Mouse (Mus musculus) limb, embryonic 13.5 days (tissue): ENCODE results near the gene Gabpb2. TPM values are rescaled to one million over a fixed set of nuclear protein-coding genes. Genes with fewer than 3 reads are reported as not detected.

ENCODE experiments used
- ATAC-seq: fragments of 200-750 bp; cut with Nextera tagmentation; 2 replicates; pipeline ENCODE4 v1.8.0; 2017; ENCODE audit warnings: low read depth, moderate number of reproducible peaks, moderate TSS enrichment; ENCODE audit not compliant: low FRiP score
- H3K27ac ChIP-seq: fragments of 300-500 bp; sonication (generic); 2 replicates; pipeline ENCODE4 v1.5.1; 2015; ENCODE audit warnings: inconsistent platforms, mild to moderate bottlenecking, moderate library complexity
- H3K27me3 ChIP-seq: fragments of 300-500 bp; sonication (generic); 2 replicates; pipeline ENCODE4 v1.6.1; 2015; ENCODE audit warnings: mild to moderate bottlenecking, inconsistent platforms
- H3K36me3 ChIP-seq: fragments of 300-500 bp; sonication (generic); 2 replicates; pipeline ENCODE4 v1.6.1; 2015; ENCODE audit warnings: inconsistent platforms, mild to moderate bottlenecking, moderate library complexity
- H3K4me1 ChIP-seq: fragments of 300-500 bp; sonication (generic); 2 replicates; pipeline ENCODE4 v1.6.1; 2015; ENCODE audit warnings: inconsistent platforms
- H3K4me2 ChIP-seq: fragments of 300-500 bp; sonication (generic); replicated peaks from 2 replicates; pipeline ENCODE4 v1.6.1; 2015; ENCODE audit warnings: inconsistent platforms, mild to moderate bottlenecking, moderate library complexity
- H3K4me3 ChIP-seq: fragments of 300-500 bp; sonication (generic); 2 replicates; pipeline ENCODE4 v1.5.1; 2015; ENCODE audit warnings: moderate library complexity, mild to moderate bottlenecking, inconsistent platforms
- H3K9ac ChIP-seq: fragments of 300-500 bp; sonication (generic); 2 replicates; pipeline ENCODE4 v1.6.1; 2015; ENCODE audit warnings: mild to moderate bottlenecking, inconsistent platforms
- H3K9me3 ChIP-seq: fragments of 300-500 bp; sonication (generic); 2 replicates; pipeline ENCODE4 v1.6.1; 2016; ENCODE audit warnings: inconsistent platforms
- WGBS: fragments of 180-500 bp; shearing (Covaris S2); methylation state at CpG from one replicate; pipeline ENCODE4 v1.1.7; 2015; 5-methylcytosine and 5-hydroxymethylcytosine counted together
- polyA plus RNA-seq: library from polyadenylated mRNA; unstranded; fragments of >200 nt; fragmentation: Nextera tagmentation; extraction: Ambion mirVana; gene quantifications from 2 replicates; pipeline ENCODE4 v1.2.1, GENCODE M21; 2015

Gabpb2 gene
- polyA plus RNA-seq, 1 experiment from 2014 or later: 12.5 TPM

DNA sequence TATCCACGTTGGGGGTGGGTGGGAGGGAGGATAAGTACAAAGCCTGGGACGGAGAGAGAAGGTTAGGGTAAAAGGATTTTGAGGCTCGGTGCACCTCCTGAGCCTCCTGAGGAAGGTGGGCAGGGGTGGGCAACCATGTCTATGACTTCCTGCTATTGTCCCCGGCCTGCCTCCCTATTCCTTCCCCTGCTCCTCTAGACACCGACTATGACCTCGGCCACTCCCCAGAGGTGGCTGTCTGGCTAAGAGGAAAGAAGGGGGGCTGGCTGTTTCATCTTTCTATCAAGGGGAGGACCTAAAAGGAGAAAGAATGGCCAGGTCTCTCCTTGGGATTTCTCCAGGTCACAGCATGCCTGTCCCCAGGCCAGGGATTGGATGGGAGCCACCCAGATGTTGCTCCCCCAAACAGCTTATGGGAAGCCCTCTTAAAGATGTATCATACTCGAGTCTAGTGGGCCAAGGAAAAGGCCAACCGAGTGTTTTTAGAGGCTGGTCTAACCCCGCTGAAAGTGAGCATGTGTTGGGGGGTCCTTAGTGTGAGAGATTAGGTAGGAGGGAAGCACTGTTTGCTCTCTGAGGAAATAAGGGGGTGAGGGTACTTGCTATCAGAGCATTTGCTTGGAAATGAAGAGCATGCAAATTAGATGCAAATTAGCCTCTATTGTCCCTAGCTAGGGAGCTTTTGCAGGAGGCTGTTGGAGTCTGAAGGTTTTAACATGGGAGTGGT lies 55.9 kb downstream of the Gabpb2 start:
- ATAC-seq: peak; percentile 6; the same call in 1 of the 2 replicates
- no peaks in the 10 kb centered on the region for H3K27me3 ChIP-seq
- H3K9ac ChIP-seq: peak overlapping the region; percentile 87
- WGBS: 2% methylated on average over 8 of the region's 9 CpGs
- peak overlapping the region; percentile 44; the same call in 1 of the 2 replicates for H3K27ac ChIP-seq
- H3K4me1 ChIP-seq: peaks cover 34% of the 10 kb centered on the region
- H3K4me3 ChIP-seq: peak overlapping the region; percentile 92
- peaks cover 31% of the 10 kb centered on the region for H3K36me3 ChIP-seq
- peak overlapping the region; percentile 86 for H3K4me2 ChIP-seq
- no peaks in the 10 kb centered on the region for H3K9me3 ChIP-seq

- H3K9me3 ChIP-seq: no peaks in the 10 kb centered on the region
- ATAC-seq: peak; percentile 24
- under 1% methylated on average over 29 of the region's 30 CpGs for WGBS
Observed at GRCm38 (mm10) chr3:95161041-95161551, 56.6 kb downstream of the Gabpb2 start.

GRCm38 (mm10) chr3:95159987-95160963 lies 57.4 kb downstream of the Gabpb2 start, which contains the start of gene Sema6c:
Gene Sema6c (plus strand): TSS chr3:95160457.
- Histone ChIP-seq H3K4me3 (peak within 1 kb of the TSS; percentile 92), H3K4me2 (peak within 1 kb of the TSS; percentile 86), H3K9ac (peak within 1 kb of the TSS; percentile 87), H3K9me3 (no peaks in the 10 kb centered on the region), H3K27me3 (no peaks in the 10 kb centered on the region), H3K27ac (peak within 1 kb of the TSS; percentile 58; the same call in 1 of the 2 replicates), H3K36me3 (peaks cover 18% of the 10 kb centered on the region), H3K4me1 (peaks cover 34% of the 10 kb centered on the region)
- peak; percentile 94 for ATAC-seq
- WGBS: under 1% methylated on average over 66 of the region's 66 CpGs

More at GRCm38 (mm10) chr3:95161041-95161551, 56.6 kb downstream of the Gabpb2 start:
- Histone ChIP-seq H3K4me2 (peak overlapping the region; percentile 86), H3K27ac (peak overlapping the region; percentile 44; the same call in 1 of the 2 replicates), H3K9ac (peak overlapping the region; percentile 87), H3K4me1 (peaks cover 34% of the 10 kb centered on the region), H3K27me3 (no peaks in the 10 kb centered on the region), H3K36me3 (peaks cover 24% of the 10 kb centered on the region), H3K4me3 (peak overlapping the region; percentile 92)

DNA sequence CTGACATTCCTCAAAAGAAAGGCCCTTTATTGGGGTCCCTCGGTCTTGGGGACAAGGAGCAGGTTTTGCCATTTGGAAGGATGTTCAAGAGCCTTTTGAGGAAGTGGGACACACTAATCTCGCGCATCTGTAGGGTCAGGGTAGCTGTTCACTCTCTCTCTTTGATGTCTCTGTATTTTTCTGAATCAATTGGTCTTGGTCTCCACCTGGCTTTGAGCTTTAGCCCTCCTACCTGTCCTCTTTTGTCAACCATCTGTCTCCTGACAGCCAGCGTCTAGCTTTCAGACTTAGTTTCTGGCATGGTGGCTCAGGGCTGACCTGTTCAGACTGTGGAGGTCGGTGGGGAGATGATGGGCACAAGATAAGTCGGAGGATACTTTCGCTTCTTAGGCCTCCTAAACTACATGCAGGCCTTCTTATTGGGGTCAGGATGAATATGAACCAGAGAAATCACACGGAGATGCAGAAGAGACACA lies 58.2 kb downstream of the Gabpb2 start:
- Histone ChIP-seq H3K27ac (no peak overlapping the region), H3K9ac (peak overlapping the region; percentile 87), H3K27me3 (no peaks in the 10 kb centered on the region), H3K4me2 (peak overlapping the region; percentile 86), H3K36me3 (peaks cover 11% of the 10 kb centered on the region), H3K9me3 (no peaks in the 10 kb centered on the region), H3K4me3 (peak overlapping the region; percentile 92), H3K4me1 (peaks cover 34% of the 10 kb centered on the region)
- no peak for ATAC-seq
- 18% methylated on average over 8 of the region's 8 CpGs for WGBS

- H3K9ac ChIP-seq: no peak overlapping the region
- no peaks in the 10 kb centered on the region for H3K36me3 ChIP-seq
- H3K4me1 ChIP-seq: no peaks in the 10 kb centered on the region
- no peak overlapping the region for H3K27ac ChIP-seq
- H3K9me3 ChIP-seq: no peaks in the 10 kb centered on the region
- H3K27me3 ChIP-seq: no peaks in the 10 kb centered on the region
- WGBS: 54% methylated on average over 4 of the region's 4 CpGs
- no peak for ATAC-seq
- no peak overlapping the region for H3K4me2 ChIP-seq
- H3K4me3 ChIP-seq: no peak overlapping the region
Observed at GRCm38 (mm10) chr3:95153874-95154273, 63.8 kb downstream of the Gabpb2 start.

- no peak overlapping the region for H3K4me2 ChIP-seq
- no peaks in the 10 kb centered on the region for H3K9me3 ChIP-seq
- no peak overlapping the region for H3K9ac ChIP-seq
- no peak for ATAC-seq
- no peaks in the 10 kb centered on the region for H3K4me1 ChIP-seq
- no peaks in the 10 kb centered on the region for H3K27me3 ChIP-seq
- 69% methylated on average over 3 of the region's 3 CpGs for WGBS
- no peak overlapping the region for H3K4me3 ChIP-seq
- H3K27ac ChIP-seq: no peak overlapping the region
- no peaks in the 10 kb centered on the region for H3K36me3 ChIP-seq
Observed at GRCm38 (mm10) chr3:95147924-95148323, 69.8 kb downstream of the Gabpb2 start.

DNA sequence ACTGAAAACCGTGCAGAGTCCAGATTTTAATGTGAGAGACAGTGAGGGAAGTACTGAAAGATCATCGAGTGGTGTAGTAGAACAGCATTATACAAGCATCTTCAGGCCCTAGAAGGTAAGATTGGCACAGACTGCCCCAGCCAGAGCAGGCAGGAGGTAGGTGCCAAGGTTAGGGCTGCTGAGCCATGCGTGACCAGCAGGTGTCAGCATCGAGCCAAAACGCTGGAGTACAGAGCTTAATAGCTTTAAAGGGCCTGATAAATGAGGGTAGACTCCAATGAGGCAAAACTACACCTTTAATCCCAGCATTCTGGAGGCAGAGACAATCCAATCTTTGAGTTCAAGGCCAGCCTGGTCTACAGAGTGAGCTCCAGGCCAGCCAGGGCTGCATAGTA lies 75.1 kb downstream of the Gabpb2 start:
- no peaks in the 10 kb centered on the region for H3K4me1 ChIP-seq
- H3K9ac ChIP-seq: no peak overlapping the region
- no peaks in the 10 kb centered on the region for H3K9me3 ChIP-seq
- H3K4me2 ChIP-seq: no peak overlapping the region
- WGBS: 7% methylated on average over 5 of the region's 5 CpGs
- H3K27ac ChIP-seq: no peak overlapping the region
- no peaks in the 10 kb centered on the region for H3K27me3 ChIP-seq
- ATAC-seq: peak; percentile 63; the same call in 1 of the 2 replicates
- peaks cover 31% of the 10 kb centered on the region for H3K36me3 ChIP-seq
- no peak overlapping the region for H3K4me3 ChIP-seq

GRCm38 (mm10) chr3:95141952-95142616 lies 75.6 kb downstream of the Gabpb2 start, which contains the start of gene Tnfaip8l2:
Gene Tnfaip8l2 (minus strand): TSS chr3:95142360.
- Histone ChIP-seq H3K36me3 (peaks cover 31% of the 10 kb centered on the region), H3K27me3 (no peaks in the 10 kb centered on the region), H3K27ac (no peak within 1 kb of the TSS), H3K4me2 (no peak within 1 kb of the TSS), H3K9me3 (no peaks in the 10 kb centered on the region), H3K9ac (no peak within 1 kb of the TSS), H3K4me1 (no peaks in the 10 kb centered on the region), H3K4me3 (no peak within 1 kb of the TSS)
- WGBS: 85% methylated on average over 10 of the region's 10 CpGs
- ATAC-seq: no peak

- Histone ChIP-seq H3K9me3 (no peaks in the 10 kb centered on the region), H3K4me2 (no peak overlapping the region), H3K4me3 (no peak overlapping the region), H3K9ac (no peak overlapping the region), H3K4me1 (no peaks in the 10 kb centered on the region), H3K27ac (no peak overlapping the region), H3K36me3 (peaks cover 31% of the 10 kb centered on the region), H3K27me3 (no peaks in the 10 kb centered on the region)
- ATAC-seq: no peak
- 94% methylated on average over 9 of the region's 9 CpGs for WGBS
Observed at GRCm38 (mm10) chr3:95141474-95141873, 76.2 kb downstream of the Gabpb2 start.

DNA sequence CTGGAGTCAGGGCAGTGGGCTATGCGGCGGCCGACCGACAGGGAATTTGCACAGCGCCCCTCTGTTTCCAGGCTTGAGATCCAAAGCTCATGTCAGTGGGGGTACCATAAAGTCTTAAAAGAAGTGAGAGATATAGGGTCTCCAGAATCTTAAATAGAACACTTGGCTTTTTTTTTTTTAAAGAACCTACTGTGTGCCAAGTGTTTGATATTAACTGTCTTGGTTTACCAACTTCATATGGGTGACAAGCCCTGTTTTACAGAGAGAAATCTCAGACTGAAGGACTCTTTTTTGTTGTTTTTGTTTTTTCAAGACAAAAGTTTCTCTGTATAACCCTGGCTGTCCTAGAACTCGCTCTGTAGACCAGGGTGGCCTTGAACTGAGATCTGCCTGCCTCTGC lies 76.9 kb downstream of the Gabpb2 start:
- no peak overlapping the region for H3K4me3 ChIP-seq
- no peaks in the 10 kb centered on the region for H3K9me3 ChIP-seq
- no peak overlapping the region for H3K9ac ChIP-seq
- no peak overlapping the region for H3K27ac ChIP-seq
- peaks cover 5% of the 10 kb centered on the region for H3K4me1 ChIP-seq
- H3K4me2 ChIP-seq: no peak overlapping the region
- H3K27me3 ChIP-seq: no peaks in the 10 kb centered on the region
- no peak for ATAC-seq
- WGBS: 89% methylated on average over 6 of the region's 6 CpGs
- peaks cover 31% of the 10 kb centered on the region for H3K36me3 ChIP-seq

GRCm38 (mm10) chr3:95140289-95140595 lies 77.5 kb downstream of the Gabpb2 start:
- peaks cover 11% of the 10 kb centered on the region for H3K4me1 ChIP-seq
- H3K9ac ChIP-seq: no peak overlapping the region
- H3K27me3 ChIP-seq: no peaks in the 10 kb centered on the region
- H3K9me3 ChIP-seq: no peaks in the 10 kb centered on the region
- H3K27ac ChIP-seq: no peak overlapping the region
- no peak overlapping the region for H3K4me2 ChIP-seq
- no peak overlapping the region for H3K4me3 ChIP-seq
- no peak for ATAC-seq
- 60% methylated on average over 18 of the region's 18 CpGs for WGBS
- peaks cover 31% of the 10 kb centered on the region for H3K36me3 ChIP-seq
